ENCODE assay signal across 14 mouse cellular contexts in the genomic region with DNA sequence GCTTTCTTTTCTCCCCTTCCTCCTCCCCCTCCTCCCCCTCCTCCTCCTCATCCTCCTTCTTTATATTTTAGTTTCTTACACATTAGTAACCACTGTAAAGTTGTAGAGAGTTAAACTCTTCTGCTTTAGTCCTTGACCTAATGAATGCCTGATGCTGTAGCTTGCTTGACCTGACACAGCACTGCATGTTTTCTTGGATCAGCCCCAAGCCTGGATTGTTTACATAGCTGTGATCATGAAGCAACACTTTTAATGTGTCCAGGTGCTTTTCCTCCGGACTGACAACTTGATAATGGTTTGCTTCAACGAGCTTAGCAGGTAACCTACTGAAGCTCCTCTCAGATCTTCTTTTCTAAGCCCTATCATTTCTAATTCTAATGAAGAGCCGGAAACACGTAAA.
"Had no signal": no experiment of that assay in that cellular context is flagged by ENCODE, and none has a peak within 500 bp of the region (broad histone marks: within the 10 kb centered on the region; RNA-seq: fewer than 3 reads in every experiment).

No protein-coding gene starts in this region.

- H3K4me2 ChIP-seq: intestine, embryonic 15.5 days; lung, embryonic 14.5 days; midbrain, embryonic 11.5 days; midbrain, embryonic 15.5 days; stomach, embryonic 15.5 days had no signal

- ATAC-seq: intestine, embryonic 15.5 days; midbrain, embryonic 15.5 days had no signal

- H3K27me3 ChIP-seq: intestine, embryonic 15.5 days; midbrain, embryonic 15.5 days; stomach, embryonic 15.5 days had no signal

- H3K36me3 ChIP-seq: intestine, embryonic 15.5 days; limb, embryonic 10.5 days; midbrain, embryonic 15.5 days; stomach, embryonic 15.5 days had no signal

- H3K9ac ChIP-seq: intestine, embryonic 15.5 days; liver, embryonic 14.5 days; lung, embryonic 14.5 days; midbrain, embryonic 15.5 days; stomach, embryonic 15.5 days had no signal

- H3K9me3 ChIP-seq: intestine, embryonic 15.5 days; limb, embryonic 10.5 days; midbrain, embryonic 15.5 days; stomach, embryonic 15.5 days had no signal

- H3K27ac ChIP-seq: intestine, embryonic 15.5 days; layer of hippocampus, adult 2 months; limb, embryonic 10.5 days; liver, embryonic 14.5 days; midbrain, embryonic 15.5 days; stomach, embryonic 15.5 days had no signal

- DNase-seq: kidney, adult 2 months; lung, embryonic 14.5 days; lung, postnatal 10 days; lung, postnatal 4 days; right cerebral cortex, postnatal 14 days; thymus, adult 2 months; thymus, postnatal 25 days had no signal

- H3K4me1 ChIP-seq: intestine, embryonic 15.5 days; limb, embryonic 10.5 days; midbrain, embryonic 15.5 days; stomach, embryonic 15.5 days had no signal

- H3K4me3 ChIP-seq: intestine, embryonic 15.5 days; layer of hippocampus, adult 2 months; limb, embryonic 10.5 days; midbrain, embryonic 15.5 days; stomach, embryonic 15.5 days had no signal
